Mouse (Mus musculus) testis, adult 2 months (tissue): ENCODE data around the gene Aox4. TPM values are rescaled to one million over a fixed set of nuclear protein-coding genes. Genes with fewer than 3 reads are reported as not detected.

ENCODE experiments used
- H3K27ac ChIP-seq: fragments of 200-500 bp; 2 replicates; pipeline ENCODE4 v1.5.1; 2012; ENCODE audit warnings: low read depth, low read length; ENCODE audit not compliant: control insufficient read depth, insufficient read depth
- H3K27me3 ChIP-seq: fragments of 200-500 bp; 2 replicates; pipeline ENCODE4 v1.6.1; 2012; ENCODE audit warnings: mild to moderate bottlenecking, low read length, moderate library complexity; ENCODE audit not compliant: control insufficient read depth, insufficient read depth
- H3K36me3 ChIP-seq: fragments of 200-500 bp; 2 replicates; pipeline ENCODE4 v1.6.1; 2012; ENCODE audit warnings: mild to moderate bottlenecking, low read length; ENCODE audit not compliant: control insufficient read depth, insufficient read depth
- H3K4me1 ChIP-seq: fragments of 200-500 bp; 2 replicates; pipeline ENCODE4 v1.6.1; 2012; ENCODE audit warnings: low read length; ENCODE audit not compliant: control insufficient read depth, insufficient read depth
- H3K4me3 ChIP-seq: fragments of 200-500 bp; 2 replicates; pipeline ENCODE4 v1.5.1; 2012; ENCODE audit warnings: low read depth, mild to moderate bottlenecking, low read length, moderate library complexity, mixed read lengths; ENCODE audit not compliant: control insufficient read depth
- CTCF ChIP-seq: fragments of 200-500 bp; IDR thresholded peaks from 2 replicates; pipeline ENCODE4 v1.5.1; 2012; ENCODE audit warnings: low read depth, mild to moderate bottlenecking, inconsistent platforms, low read length, moderate library complexity; ENCODE audit not compliant: control insufficient read depth, insufficient read depth, insufficient replicate concordance
- POLR2A ChIP-seq: fragments of 200-500 bp; IDR thresholded peaks from 2 replicates; pipeline ENCODE4 v1.6.1; 2012; ENCODE audit warnings: low read depth, mild to moderate bottlenecking, inconsistent platforms, low read length, moderate library complexity; ENCODE audit not compliant: control insufficient read depth
- polyA plus RNA-seq: library from polyadenylated mRNA; depleted of rRNA; stranded (reverse); fragments of >200 nt; gene quantifications from 2 replicates; pipeline ENCODE4 v1.2.3, GENCODE M21; 2012

Gene Aox4
- polyA plus RNA-seq, 1 experiment, result 1.0 TPM

DNA sequence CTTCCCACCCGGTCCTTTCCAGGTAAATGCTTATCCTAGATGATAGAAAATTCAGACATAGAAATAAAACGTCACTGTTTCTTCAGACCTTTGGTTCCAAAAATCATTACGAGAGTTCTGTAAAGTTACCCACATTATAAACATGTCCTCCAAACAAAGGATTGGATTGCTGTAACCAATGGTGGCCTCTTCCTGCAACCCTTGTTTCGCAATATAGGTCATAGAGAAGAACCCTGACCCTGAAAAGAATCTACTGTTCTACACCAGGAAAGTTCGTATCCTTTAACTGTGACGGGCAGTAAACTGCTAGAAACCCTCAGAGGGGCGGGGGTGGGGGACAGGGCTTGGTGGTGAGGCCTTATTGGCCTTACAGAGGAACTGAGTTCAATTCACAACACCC lies 2.6 kb downstream of the Aox4 start:
- no peak for TF ChIP-seq CTCF
- H3K4me1 ChIP-seq, result peaks cover 4% of the 10 kb centered on the region; the same call in 1 of the 2 replicates
- no peaks in the 10 kb centered on the region for H3K27me3 ChIP-seq
- H3K27ac ChIP-seq, result no peak overlapping the region
- H3K36me3 ChIP-seq, result no peaks in the 10 kb centered on the region
- no peak overlapping the region for H3K4me3 ChIP-seq

DNA sequence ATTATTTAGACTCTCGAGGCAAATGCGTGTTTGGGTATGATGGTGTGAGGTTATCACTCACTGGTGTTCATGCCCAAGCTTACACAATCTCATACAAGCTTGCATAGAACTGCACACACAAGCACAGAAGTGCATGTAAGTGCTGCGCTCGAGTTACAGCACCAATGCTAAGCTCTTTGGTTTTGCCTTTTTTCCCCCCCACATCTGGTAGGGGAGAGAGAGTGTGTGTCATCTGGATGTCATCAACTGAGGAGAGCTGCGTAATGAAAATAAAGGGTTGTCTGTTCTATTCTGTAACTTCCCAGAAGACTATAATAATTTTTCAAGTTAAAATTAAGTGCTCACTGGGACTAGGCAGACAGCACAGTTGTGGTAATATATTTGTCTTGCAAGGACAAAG lies 3.6 kb downstream of the Aox4 start:
- H3K36me3 ChIP-seq, result no peaks in the 10 kb centered on the region
- TF ChIP-seq CTCF (no peak), POLR2A (no peak)
- no peak overlapping the region for H3K27ac ChIP-seq
- no peaks in the 10 kb centered on the region for H3K27me3 ChIP-seq
- H3K4me3 ChIP-seq, result no peak overlapping the region
- H3K4me1 ChIP-seq, result peaks cover 4% of the 10 kb centered on the region; the same call in 1 of the 2 replicates

DNA sequence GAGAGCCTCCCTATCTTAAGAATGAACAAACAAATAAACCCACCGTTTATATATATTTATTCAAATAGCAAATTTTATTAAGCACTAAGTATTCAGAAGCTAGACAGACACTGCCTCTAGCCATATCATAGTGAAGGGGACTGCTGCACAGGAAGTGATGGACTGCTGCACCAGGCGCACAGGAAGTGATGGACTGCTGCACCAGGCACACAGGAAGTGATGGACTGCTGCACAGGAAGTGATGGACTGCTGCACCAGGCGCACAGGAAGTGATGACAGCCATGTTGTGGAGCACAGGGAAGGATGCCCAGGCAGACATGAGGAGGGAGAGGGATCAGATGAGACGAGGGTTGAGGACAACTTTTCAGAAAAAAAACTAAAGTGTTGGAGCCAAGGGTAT lies 5.2 kb downstream of the Aox4 start:
- Histone ChIP-seq H3K4me3 (peak overlapping the region; percentile 31), H3K27ac (no peak overlapping the region), H3K4me1 (peaks cover 4% of the 10 kb centered on the region; the same call in 1 of the 2 replicates), H3K27me3 (no peaks in the 10 kb centered on the region), H3K36me3 (no peaks in the 10 kb centered on the region)
- no peak for TF ChIP-seq CTCF
- no peak for TF ChIP-seq POLR2A

DNA sequence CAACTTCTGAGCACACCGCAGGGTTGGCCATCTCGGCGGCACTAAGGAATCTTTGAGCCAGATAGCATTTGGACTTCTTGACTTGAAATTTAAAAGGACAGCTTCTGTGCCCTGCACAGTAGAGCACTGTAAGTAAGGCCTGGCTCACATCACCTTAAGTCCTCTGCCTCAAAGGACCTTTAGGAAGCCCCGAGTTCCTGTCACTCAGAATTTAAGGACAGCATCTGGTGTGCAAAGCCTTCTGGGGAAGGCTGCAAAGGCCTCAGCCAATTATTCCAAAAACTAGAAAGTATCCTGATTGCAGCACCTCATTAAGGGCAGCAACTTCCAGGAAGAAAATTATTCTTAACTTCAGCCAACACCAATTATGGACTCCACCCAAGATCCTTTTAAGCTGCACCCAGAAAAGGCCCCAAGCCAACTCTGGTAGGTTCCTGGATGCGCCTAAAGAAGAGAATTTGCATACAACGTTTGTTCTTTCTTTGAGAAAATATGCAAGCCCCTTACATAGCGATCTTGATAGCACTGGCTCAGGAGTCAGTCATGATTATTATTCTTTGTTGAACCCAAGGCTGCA lies 5.8 kb downstream of the Aox4 start:
- Histone ChIP-seq H3K36me3 (no peaks in the 10 kb centered on the region), H3K4me1 (peaks cover 3% of the 10 kb centered on the region; the same call in 1 of the 2 replicates), H3K27ac (no peak overlapping the region), H3K27me3 (no peaks in the 10 kb centered on the region), H3K4me3 (peak overlapping the region; percentile 31)
- TF ChIP-seq POLR2A, result no peak
- TF ChIP-seq CTCF, result no peak

DNA sequence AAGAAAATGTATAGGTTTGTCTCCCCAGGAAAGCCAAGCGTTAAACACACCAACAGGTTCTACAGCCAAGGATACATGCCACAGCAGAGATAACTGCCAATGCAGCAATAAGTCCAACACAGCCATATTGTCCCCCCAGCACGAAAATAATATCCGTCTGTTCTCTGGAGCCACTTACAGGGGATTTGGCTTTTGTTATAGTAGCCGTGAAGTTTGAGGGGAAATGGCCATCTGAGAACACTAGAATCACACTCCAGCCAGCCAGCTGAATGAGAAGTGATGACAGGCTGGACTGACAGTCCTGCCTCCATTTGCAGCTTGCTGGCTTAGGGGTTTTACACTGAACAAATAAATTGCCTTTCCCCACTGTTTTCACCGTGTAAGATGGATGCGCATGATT lies 10.9 kb downstream of the Aox4 start:
- H3K27me3 ChIP-seq, result no peaks in the 10 kb centered on the region
- no peak overlapping the region for H3K4me3 ChIP-seq
- H3K4me1 ChIP-seq, result no peaks in the 10 kb centered on the region
- H3K36me3 ChIP-seq, result no peaks in the 10 kb centered on the region
- no peak overlapping the region for H3K27ac ChIP-seq
- TF ChIP-seq CTCF (no peak), POLR2A (no peak)

DNA sequence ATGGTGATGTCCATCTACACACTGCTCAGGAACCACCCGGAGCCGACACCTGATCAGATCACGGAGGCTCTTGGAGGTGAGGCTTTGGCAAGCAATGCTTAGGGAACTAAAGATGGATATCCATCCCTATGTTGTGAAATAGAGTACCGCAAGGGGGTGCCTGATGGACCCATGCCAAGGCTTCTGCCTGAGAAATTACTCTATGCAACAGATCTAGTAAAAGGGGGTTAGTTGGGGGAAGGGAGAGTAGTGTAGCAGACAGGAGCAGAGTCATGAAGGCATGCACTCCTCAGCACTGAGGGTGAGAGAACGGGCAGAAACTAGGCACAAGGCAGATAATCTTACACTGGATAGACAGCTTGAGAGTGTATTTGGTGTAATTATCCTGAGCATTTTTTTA lies 11.7 kb downstream of the Aox4 start:
- H3K27ac ChIP-seq, result no peak overlapping the region
- no peaks in the 10 kb centered on the region for H3K36me3 ChIP-seq
- H3K4me3 ChIP-seq, result no peak overlapping the region
- TF ChIP-seq POLR2A (no peak), CTCF (no peak)
- H3K27me3 ChIP-seq, result no peaks in the 10 kb centered on the region
- no peaks in the 10 kb centered on the region for H3K4me1 ChIP-seq

DNA sequence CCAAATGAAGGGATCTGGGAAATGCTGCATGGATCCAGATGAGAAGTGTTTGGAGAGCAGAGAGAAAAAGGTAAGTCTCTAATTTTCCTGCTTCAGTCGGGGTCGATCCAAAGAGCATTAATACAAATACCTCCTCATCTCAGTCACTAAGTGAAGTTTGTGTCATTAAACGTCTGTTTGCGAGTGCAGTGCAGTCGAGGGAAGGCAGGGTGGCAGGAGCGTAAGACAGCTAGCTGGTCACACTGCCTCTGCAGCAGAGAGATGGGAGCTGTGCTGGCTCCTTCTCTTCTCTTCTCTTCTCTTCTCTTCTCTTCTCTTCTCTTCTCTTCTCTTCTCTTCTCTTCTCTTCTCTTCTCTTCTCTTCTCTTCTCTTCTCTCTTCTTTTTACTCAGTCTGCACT lies 17.9 kb downstream of the Aox4 start:
- Histone ChIP-seq H3K27me3 (no peaks in the 10 kb centered on the region), H3K36me3 (no peaks in the 10 kb centered on the region), H3K27ac (no peak overlapping the region), H3K4me1 (no peaks in the 10 kb centered on the region; the same call in 1 of the 2 replicates), H3K4me3 (no peak overlapping the region)
- TF ChIP-seq POLR2A (no peak), CTCF (no peak)

DNA sequence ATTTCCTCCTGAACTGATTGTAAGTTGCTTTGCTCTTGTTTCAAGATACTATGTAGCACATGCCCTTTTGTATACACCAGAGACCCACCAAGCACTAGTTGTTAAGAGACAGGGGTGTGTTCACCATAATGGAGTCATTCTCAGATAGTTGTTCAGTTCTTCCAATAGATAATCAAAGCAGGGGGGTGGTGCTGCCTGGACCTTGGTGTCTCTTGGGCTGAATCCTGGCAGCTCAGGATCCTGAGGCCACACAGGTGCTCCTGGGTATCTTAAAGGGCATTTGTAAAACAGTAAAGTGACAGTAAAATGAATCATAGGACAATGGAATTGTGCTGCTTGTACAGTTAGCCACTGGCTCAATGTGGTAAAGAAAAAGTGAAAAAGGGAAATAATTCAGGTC lies 18.7 kb downstream of the Aox4 start:
- no peak overlapping the region for H3K27ac ChIP-seq
- no peak for TF ChIP-seq POLR2A
- no peak for TF ChIP-seq CTCF
- no peaks in the 10 kb centered on the region; the same call in 1 of the 2 replicates for H3K4me1 ChIP-seq
- no peaks in the 10 kb centered on the region for H3K36me3 ChIP-seq
- no peaks in the 10 kb centered on the region for H3K27me3 ChIP-seq
- no peak overlapping the region for H3K4me3 ChIP-seq
